Mouse (Mus musculus): ENCODE measurements around the gene Cdk17. TPM values are rescaled to one million over a fixed set of nuclear protein-coding genes. Genes with fewer than 3 reads are reported as not detected.

The Cdk17 gene
- polyA plus RNA-seq, 1 experiment, result 18.0 TPM

- H3K4me1 ChIP-seq (ENCODE audit: control insufficient read depth, insufficient read depth, low read length), result peaks cover 16% of the 10 kb centered on the region
- no peak for DNase-seq
- no peak overlapping the region for H3K4me3 ChIP-seq (replicated peaks; ENCODE audit: extremely low read depth, low read depth, low read length)
- 44% methylated on average over 12 of the region's 12 CpGs for WGBS
- no peak for TF ChIP-seq POLR2A (IDR thresholded peaks at IDR 0.05; ENCODE audit: borderline replicate concordance, extremely low read depth, low read depth, low read length)
- TF ChIP-seq CTCF (IDR thresholded peaks at IDR 0.05; ENCODE audit: insufficient read depth, low read length), result no peak
These were observed 121.9 kb downstream of the Cdk17 start for GRCm38 (mm10) chr10:93282526-93282964.

- H3K4me1 ChIP-seq (ENCODE audit: control insufficient read depth, insufficient read depth, low read length), result peaks cover 21% of the 10 kb centered on the region
- no peak for DNase-seq
- WGBS, result 73% methylated on average over 4 of the region's 4 CpGs
- no peak overlapping the region for H3K4me3 ChIP-seq (replicated peaks; ENCODE audit: extremely low read depth, low read depth, low read length)
- TF ChIP-seq CTCF (IDR thresholded peaks at IDR 0.05; ENCODE audit: insufficient read depth, low read length) (peak; percentile 37; the same call in 1 of the 2 replicates), POLR2A (IDR thresholded peaks at IDR 0.05; ENCODE audit: borderline replicate concordance, extremely low read depth, low read depth, low read length) (no peak)
These were observed 122.6 kb downstream of the Cdk17 start for GRCm38 (mm10) chr10:93283258-93283657.

GRCm38 (mm10) chr10:93285489-93285888 is 124.8 kb downstream of the Cdk17 start:
- TF ChIP-seq POLR2A (IDR thresholded peaks at IDR 0.05; ENCODE audit: borderline replicate concordance, extremely low read depth, low read depth, low read length), result no peak
- no peak for TF ChIP-seq CTCF (IDR thresholded peaks at IDR 0.05; ENCODE audit: insufficient read depth, low read length)
- WGBS, result 47% methylated on average over 5 of the region's 5 CpGs
- DNase-seq, result no peak
- Histone ChIP-seq H3K4me1 (ENCODE audit: control insufficient read depth, insufficient read depth, low read length) (peaks cover 25% of the 10 kb centered on the region), H3K4me3 (replicated peaks; ENCODE audit: extremely low read depth, low read depth, low read length) (no peak overlapping the region)

- H3K4me3 ChIP-seq (replicated peaks; ENCODE audit: extremely low read depth, low read depth, low read length), result no peak overlapping the region
- DNase-seq, result no peak
- 74% methylated on average over 8 of the region's 8 CpGs for WGBS
- TF ChIP-seq POLR2A (IDR thresholded peaks at IDR 0.05; ENCODE audit: borderline replicate concordance, extremely low read depth, low read depth, low read length), result no peak
- no peak for TF ChIP-seq CTCF (IDR thresholded peaks at IDR 0.05; ENCODE audit: insufficient read depth, low read length)
- H3K4me1 ChIP-seq (ENCODE audit: control insufficient read depth, insufficient read depth, low read length), result peaks cover 26% of the 10 kb centered on the region
These were observed 127.0 kb downstream of the Cdk17 start for GRCm38 (mm10) chr10:93287551-93288145.

- H3K4me1 ChIP-seq (ENCODE audit: control insufficient read depth, insufficient read depth, low read length), result peaks cover 27% of the 10 kb centered on the region
- TF ChIP-seq POLR2A (IDR thresholded peaks at IDR 0.05; ENCODE audit: borderline replicate concordance, extremely low read depth, low read depth, low read length) (no peak), CTCF (IDR thresholded peaks at IDR 0.05; ENCODE audit: insufficient read depth, low read length) (no peak)
- no peak for DNase-seq
- no peak overlapping the region for H3K4me3 ChIP-seq (replicated peaks; ENCODE audit: extremely low read depth, low read depth, low read length)
- WGBS, result 36% methylated on average over 4 of the region's 4 CpGs
These were observed 127.7 kb downstream of the Cdk17 start for GRCm38 (mm10) chr10:93288336-93288735.

- Histone ChIP-seq H3K4me1 (ENCODE audit: control insufficient read depth, insufficient read depth, low read length) (peaks cover 28% of the 10 kb centered on the region), H3K4me3 (replicated peaks; ENCODE audit: extremely low read depth, low read depth, low read length) (no peak overlapping the region)
- TF ChIP-seq POLR2A (IDR thresholded peaks at IDR 0.05; ENCODE audit: borderline replicate concordance, extremely low read depth, low read depth, low read length) (no peak), CTCF (IDR thresholded peaks at IDR 0.05; ENCODE audit: insufficient read depth, low read length) (no peak)
- 53% methylated on average over 6 of the region's 6 CpGs for WGBS
- no peak for DNase-seq
These were observed 128.7 kb downstream of the Cdk17 start for GRCm38 (mm10) chr10:93289404-93289803.

- 21% methylated on average over 7 of the region's 7 CpGs for WGBS
- TF ChIP-seq POLR2A (IDR thresholded peaks at IDR 0.05; ENCODE audit: borderline replicate concordance, extremely low read depth, low read depth, low read length), result no peak
- TF ChIP-seq CTCF (IDR thresholded peaks at IDR 0.05; ENCODE audit: insufficient read depth, low read length), result peak; percentile 78
- Histone ChIP-seq H3K4me1 (ENCODE audit: control insufficient read depth, insufficient read depth, low read length) (peaks cover 23% of the 10 kb centered on the region), H3K4me3 (replicated peaks; ENCODE audit: extremely low read depth, low read depth, low read length) (no peak overlapping the region)
- peak; percentile 62 for DNase-seq
These were observed 130.7 kb downstream of the Cdk17 start for GRCm38 (mm10) chr10:93291352-93291751.

GRCm38 (mm10) chr10:93291843-93292242 is 131.2 kb downstream of the Cdk17 start:
- DNase-seq, result peak; percentile 81
- Histone ChIP-seq H3K4me3 (replicated peaks; ENCODE audit: extremely low read depth, low read depth, low read length) (no peak overlapping the region), H3K4me1 (ENCODE audit: control insufficient read depth, insufficient read depth, low read length) (peaks cover 25% of the 10 kb centered on the region)
- TF ChIP-seq CTCF (IDR thresholded peaks at IDR 0.05; ENCODE audit: insufficient read depth, low read length) (peak; percentile 97), POLR2A (IDR thresholded peaks at IDR 0.05; ENCODE audit: borderline replicate concordance, extremely low read depth, low read depth, low read length) (no peak)
- 7% methylated on average over 6 of the region's 6 CpGs for WGBS

- TF ChIP-seq CTCF (IDR thresholded peaks at IDR 0.05; ENCODE audit: insufficient read depth, low read length) (no peak), POLR2A (IDR thresholded peaks at IDR 0.05; ENCODE audit: borderline replicate concordance, extremely low read depth, low read depth, low read length) (no peak)
- WGBS, result 32% methylated on average over 7 of the region's 7 CpGs
- DNase-seq, result no peak
- H3K4me1 ChIP-seq (ENCODE audit: control insufficient read depth, insufficient read depth, low read length), result peaks cover 23% of the 10 kb centered on the region
- no peak overlapping the region for H3K4me3 ChIP-seq (replicated peaks; ENCODE audit: extremely low read depth, low read depth, low read length)
These were observed 132.9 kb downstream of the Cdk17 start for GRCm38 (mm10) chr10:93293621-93294020.

GRCm38 (mm10) chr10:93294547-93295219 is 134.0 kb downstream of the Cdk17 start:
- peaks cover 31% of the 10 kb centered on the region for H3K4me1 ChIP-seq (ENCODE audit: control insufficient read depth, insufficient read depth, low read length)
- TF ChIP-seq CTCF (IDR thresholded peaks at IDR 0.05; ENCODE audit: insufficient read depth, low read length) (no peak), POLR2A (IDR thresholded peaks at IDR 0.05; ENCODE audit: borderline replicate concordance, extremely low read depth, low read depth, low read length) (no peak)
- no peak overlapping the region for H3K4me3 ChIP-seq (replicated peaks; ENCODE audit: extremely low read depth, low read depth, low read length)
- no peak for DNase-seq
- 29% methylated on average over 20 of the region's 20 CpGs for WGBS

Data from lung, adult 2 months (tissue).